Mouse (Mus musculus) ES-Bruce4 (cell line): ENCODE measurements at regions not wholly inside any gene's neighbourhood (a gene's known extent, or its start where the extent isn't known, plus 50 kb on each side); places are given as distances from the start of the nearest gene placed in this dataset.

Experiments used
- CTCF ChIP-seq: IDR thresholded peaks from one replicate; pipeline ENCODE4 v1.8.1; 2011; ENCODE audit warnings: low read depth, low read length
- EP300 ChIP-seq: IDR thresholded peaks from 2 replicates; pipeline ENCODE4 v1.6.1; 2011; ENCODE audit warnings: low read depth, low read length; ENCODE audit not compliant: insufficient read depth
- POLR2A ChIP-seq: IDR thresholded peaks from one replicate; pipeline ENCODE4 v1.8.1; 2011; ENCODE audit warnings: low read length; ENCODE audit not compliant: insufficient read depth

DNA sequence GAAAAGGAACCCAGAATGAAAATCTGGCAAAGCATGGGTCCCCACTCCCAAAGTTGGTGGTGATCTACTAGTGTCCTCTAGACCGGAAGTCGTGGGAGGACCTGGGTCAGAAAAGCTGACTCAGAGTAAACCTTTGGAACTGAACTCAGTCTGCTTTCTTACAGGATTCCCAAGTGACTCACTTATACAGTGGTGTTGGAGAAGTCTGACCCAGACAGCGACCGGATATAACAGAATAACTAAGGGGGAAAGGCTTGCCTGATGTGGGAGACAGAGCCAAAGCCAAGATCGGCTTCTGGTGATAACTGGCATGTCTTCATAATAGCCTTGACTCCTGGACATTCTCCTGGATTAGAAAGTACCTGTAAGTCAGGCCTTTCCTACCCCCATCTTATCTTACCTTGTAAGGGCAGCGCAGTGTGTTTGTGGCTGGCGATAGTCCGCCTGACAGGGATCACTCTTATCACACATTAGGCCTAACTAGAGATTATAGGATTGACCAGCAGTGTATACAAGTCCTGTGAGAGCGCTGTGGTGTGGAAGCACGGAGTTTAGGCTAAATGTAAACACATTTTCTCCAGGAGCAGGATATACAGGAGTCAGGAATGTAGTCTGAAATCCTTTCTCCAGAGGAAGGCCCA, 150.4 kb downstream of the Gm19410 start:
- TF ChIP-seq POLR2A: no peak
- no peak for TF ChIP-seq CTCF
- TF ChIP-seq EP300: no peak
